Mouse (Mus musculus): Measurements from ENCODE around the gene Sult3a1. TPM values are rescaled to one million over a fixed set of nuclear protein-coding genes. Genes with fewer than 3 reads are reported as not detected.
"Not testable (repeated sequence)": the region's sequence is repeated elsewhere in the genome, so short reads cannot be mapped to it uniquely, and the experiment has no call there.

The Sult3a1 gene
- total and polyA plus RNA-seq, 2 experiments from 2014 or later: not detected

GRCm38 (mm10) chr10:33872672-33873398 lies 15.3 kb downstream of the Sult3a1 start:
- DNase-seq (no peak), ATAC-seq (no peak)
- 86% methylated on average over 2 of the region's 2 CpGs for WGBS
- Histone ChIP-seq H3K9me3 (ENCODE audit: low read length) (no peaks in the 10 kb centered on the region), H3K4me2 (ENCODE audit: low read depth) (no peak overlapping the region), H3K36me3 (ENCODE audit: insufficient read depth) (no peaks in the 10 kb centered on the region), H3K27ac (ENCODE audit: low read depth, low read length) (no peak overlapping the region), H3K9ac (no peak overlapping the region), H3K4me1 (ENCODE audit: insufficient read depth) (no peaks in the 10 kb centered on the region), H3K4me3 (ENCODE audit: low read depth, low read length) (no peak overlapping the region), H3K27me3 (ENCODE audit: insufficient read depth, low read length) (no peaks in the 10 kb centered on the region)
- TF ChIP-seq CTCF (IDR thresholded peaks at IDR 0.05; ENCODE audit: low read depth): no peak

- H3K36me3 ChIP-seq (ENCODE audit: insufficient read depth); H3K27me3 ChIP-seq (ENCODE audit: insufficient read depth, low read length); H3K4me3 ChIP-seq (ENCODE audit: low read depth, low read length); H3K4me1 ChIP-seq (ENCODE audit: insufficient read depth); ATAC-seq; H3K4me2 ChIP-seq (ENCODE audit: low read depth); H3K27ac ChIP-seq (ENCODE audit: low read depth, low read length); DNase-seq; H3K9me3 ChIP-seq (ENCODE audit: low read length); H3K9ac ChIP-seq: not testable (repeated sequence)
- 77% methylated on average over 2 of the region's 2 CpGs for WGBS
Measured at GRCm38 (mm10) chr10:33882411-33882810, 24.9 kb downstream of the Sult3a1 start.

GRCm38 (mm10) chr10:33901520-33901919 lies 44.0 kb downstream of the Sult3a1 start:
- WGBS: 91% methylated on average over 1 of the region's 1 CpGs
- not testable (repeated sequence) for ATAC-seq; H3K4me3 ChIP-seq (ENCODE audit: low read depth, low read length); DNase-seq; H3K27me3 ChIP-seq (ENCODE audit: insufficient read depth, low read length); H3K36me3 ChIP-seq (ENCODE audit: insufficient read depth); H3K27ac ChIP-seq (ENCODE audit: low read depth, low read length); H3K4me1 ChIP-seq (ENCODE audit: insufficient read depth); H3K4me2 ChIP-seq (ENCODE audit: low read depth); H3K9ac ChIP-seq; H3K9me3 ChIP-seq (ENCODE audit: low read length)

- Histone ChIP-seq H3K4me1 (ENCODE audit: insufficient read depth) (no peaks in the 10 kb centered on the region), H3K27me3 (ENCODE audit: insufficient read depth, low read length) (no peaks in the 10 kb centered on the region), H3K27ac (ENCODE audit: low read depth, low read length) (no peak within 1 kb of the TSS), H3K4me2 (ENCODE audit: low read depth) (peak within 1 kb of the TSS; percentile 62), H3K36me3 (ENCODE audit: insufficient read depth) (no peaks in the 10 kb centered on the region), H3K9me3 (ENCODE audit: low read length) (no peaks in the 10 kb centered on the region), H3K9ac (peak within 1 kb of the TSS; percentile 42), H3K4me3 (ENCODE audit: low read depth, low read length) (peak within 1 kb of the TSS; percentile 44)
- DNase-seq (peak; percentile 87), ATAC-seq (peak; percentile 100)
- no peak for TF ChIP-seq CTCF (IDR thresholded peaks at IDR 0.05; ENCODE audit: low read depth)
- 5% methylated on average over 17 of the region's 17 CpGs for WGBS
Measured at GRCm38 (mm10) chr10:33904530-33905481, 47.3 kb downstream of the Sult3a1 start, which contains the start of gene Rsph4a. Rsph4a (plus strand) TSS chr10:33905111.

- TF ChIP-seq CTCF (IDR thresholded peaks at IDR 0.05; ENCODE audit: low read depth): no peak
- Histone ChIP-seq H3K4me1 (ENCODE audit: insufficient read depth) (no peaks in the 10 kb centered on the region), H3K27me3 (ENCODE audit: insufficient read depth, low read length) (no peaks in the 10 kb centered on the region), H3K9ac (peak overlapping the region; percentile 42), H3K4me3 (ENCODE audit: low read depth, low read length) (peak overlapping the region; percentile 44), H3K4me2 (ENCODE audit: low read depth) (peak overlapping the region; percentile 62), H3K9me3 (ENCODE audit: low read length) (no peaks in the 10 kb centered on the region), H3K36me3 (ENCODE audit: insufficient read depth) (no peaks in the 10 kb centered on the region), H3K27ac (ENCODE audit: low read depth, low read length) (no peak overlapping the region)
- DNase-seq (no peak), ATAC-seq (no peak)
- WGBS: 3% methylated on average over 6 of the region's 6 CpGs
Measured at GRCm38 (mm10) chr10:33905489-33905888, 48.0 kb downstream of the Sult3a1 start.

Other genes with a start within 250 kb of the Sult3a1 start
- gene Clvs2, start 233.0 kb upstream of the Sult3a1 start, total RNA-seq (2014; rRNA removed): 21.5 and 22.8 TPM in 2 replicates
- gene Clvs2, start 233.0 kb upstream of the Sult3a1 start, polyA plus RNA-seq (2015; fragmentation: Nextera tagmentation; extraction: Ambion mirVana): 20.6 and 23.6 TPM in 2 replicates
- not detected in 2 replicates for gene Sult3a2, start 71.0 kb upstream of the Sult3a1 start, total RNA-seq (2014; rRNA removed)
- not detected in 2 replicates for gene Sult3a2, start 71.0 kb upstream of the Sult3a1 start, polyA plus RNA-seq (2015; fragmentation: Nextera tagmentation; extraction: Ambion mirVana)
- 2.2 and 3.8 TPM in 2 replicates for gene Rsph4a, start 47.4 kb downstream of the Sult3a1 start, total RNA-seq (2014; rRNA removed)
- 1.1 and 2.0 TPM in 2 replicates for gene Rsph4a, start 47.4 kb downstream of the Sult3a1 start, polyA plus RNA-seq (2015; fragmentation: Nextera tagmentation; extraction: Ambion mirVana)
- 13.3 and 19.5 TPM in 2 replicates for gene Zup1, start 93.5 kb downstream of the Sult3a1 start, total RNA-seq (2014; rRNA removed)
- 7.4 and 11.6 TPM in 2 replicates for gene Zup1, start 93.5 kb downstream of the Sult3a1 start, polyA plus RNA-seq (2015; fragmentation: Nextera tagmentation; extraction: Ambion mirVana)
- 146 and 155 TPM in 2 replicates for gene Rwdd1, start 161.9 kb downstream of the Sult3a1 start, total RNA-seq (2014; rRNA removed)
- 176 and 195 TPM in 2 replicates for gene Rwdd1, start 161.9 kb downstream of the Sult3a1 start, polyA plus RNA-seq (2015; fragmentation: Nextera tagmentation; extraction: Ambion mirVana)
- gene Trappc3l, start 179.9 kb downstream of the Sult3a1 start, total RNA-seq (2014; rRNA removed): 0.76 TPM in 1 of 2 replicates, not detected in the other
- gene Trappc3l, start 179.9 kb downstream of the Sult3a1 start, polyA plus RNA-seq (2015; fragmentation: Nextera tagmentation; extraction: Ambion mirVana): 0.39 TPM in 1 of 2 replicates, not detected in the other
- not detected in 2 replicates for gene Calhm4, start 186.6 kb downstream of the Sult3a1 start, total RNA-seq (2014; rRNA removed)
- gene Calhm4, start 186.6 kb downstream of the Sult3a1 start, polyA plus RNA-seq (2015; fragmentation: Nextera tagmentation; extraction: Ambion mirVana): 0.04 TPM in 1 of 2 replicates, not detected in the other
- 0.76 and 1.9 TPM in 2 replicates for gene Calhm5, start 238.8 kb downstream of the Sult3a1 start, total RNA-seq (2014; rRNA removed)
- 0.42 and 0.79 TPM in 2 replicates for gene Calhm5, start 238.8 kb downstream of the Sult3a1 start, polyA plus RNA-seq (2015; fragmentation: Nextera tagmentation; extraction: Ambion mirVana)

Measured in forebrain, postnatal 0 days (tissue).